8 mouse cellular contexts compared by ENCODE assay signal in the genomic region with DNA sequence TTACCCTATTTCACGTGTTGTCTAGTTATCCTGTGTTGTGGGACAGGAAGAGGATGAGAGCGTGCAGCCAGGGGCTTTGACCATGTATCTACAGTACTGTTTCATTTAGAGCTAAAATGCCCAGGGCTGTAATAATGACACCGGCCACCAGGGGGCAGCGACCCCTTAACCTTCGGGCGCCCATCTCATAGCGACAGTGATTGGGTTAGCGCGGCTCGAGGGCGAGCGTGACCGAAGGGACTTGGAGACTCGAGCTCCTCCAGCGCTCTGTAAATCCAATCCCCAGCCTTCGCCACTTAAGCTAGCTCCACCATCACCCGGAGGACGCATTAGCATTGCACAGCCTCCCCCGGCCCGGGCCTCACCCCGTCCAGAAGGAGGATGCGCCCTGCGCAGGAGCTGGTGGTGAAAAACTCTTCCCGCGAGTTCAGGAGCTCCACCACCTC. TPM values are rescaled to one million over a fixed set of nuclear protein-coding genes. Genes with fewer than 3 reads are reported as not detected.
A peak's percentile ranks its signal among the peaks of the same experiment; 100 is the strongest.
DNase-seq lines count a peak whose midpoint lies in the region; ATAC-seq lines count a peak whose summit lies in the region.

TSS of gene Cryz (plus strand) at position 224 of the 446 bp plus-strand sequence.

- peak within 1 kb of the TSS; percentile 97 for H3K27ac ChIP-seq in heart, embryonic 13.5 days (replicated peaks)
- H3K27ac ChIP-seq in liver, embryonic 12.5 days = peak within 1 kb of the TSS; percentile 72
- H3K27ac ChIP-seq in stomach, embryonic 15.5 days = peak within 1 kb of the TSS; percentile 94

- WGBS in heart, embryonic 13.5 days = under 1% methylated on average over 25 of the region's 25 CpGs
- WGBS in liver, embryonic 12.5 days (ENCODE audit: insufficient replicate concordance) = under 1% methylated on average over 25 of the region's 25 CpGs
- under 1% methylated on average over 25 of the region's 25 CpGs for WGBS in stomach, embryonic 15.5 days

- H3K27me3 ChIP-seq in heart, embryonic 13.5 days (replicated peaks) = no peaks in the 10 kb centered on the region
- no peaks in the 10 kb centered on the region for H3K27me3 ChIP-seq in liver, embryonic 12.5 days (replicated peaks)
- H3K27me3 ChIP-seq in stomach, embryonic 15.5 days (replicated peaks) = no peaks in the 10 kb centered on the region

- H3K4me1 ChIP-seq in heart, embryonic 13.5 days = peaks cover 13% of the 10 kb centered on the region
- peaks cover 10% of the 10 kb centered on the region for H3K4me1 ChIP-seq in liver, embryonic 12.5 days
- peaks cover 6% of the 10 kb centered on the region for H3K4me1 ChIP-seq in stomach, embryonic 15.5 days

- peak; percentile 87 for DNase-seq in CD4-positive helper T cell, adult 2 months (ENCODE audit: low read depth, low spot score)
- peak; percentile 66 for DNase-seq in brain, embryonic 18.5 days (ENCODE audit: low read depth, low spot score)
- peak; percentile 95 for DNase-seq in kidney, postnatal 10 days
- peak; percentile 80 to 86 for DNase-seq in natural killer cell, adult 2 months (ENCODE audit: low spot score in 2 of 2)

- peak within 1 kb of the TSS; percentile 87 for H3K4me2 ChIP-seq in heart, embryonic 13.5 days
- H3K4me2 ChIP-seq in liver, embryonic 12.5 days = peak within 1 kb of the TSS; percentile 82
- H3K4me2 ChIP-seq in stomach, embryonic 15.5 days = peak within 1 kb of the TSS; percentile 80

- peak within 1 kb of the TSS; percentile 89 for H3K4me3 ChIP-seq in heart, embryonic 13.5 days
- peak within 1 kb of the TSS; percentile 81 for H3K4me3 ChIP-seq in liver, embryonic 12.5 days
- peak within 1 kb of the TSS; percentile 81 for H3K4me3 ChIP-seq in stomach, embryonic 15.5 days (replicated peaks)

- ATAC-seq in erythroid progenitor cell, adult 5-6 weeks (replicated peaks; ENCODE audit: low FRiP score, poor library complexity, severe bottlenecking) = peak; percentile 85
- peak; percentile 64 for ATAC-seq in heart, embryonic 13.5 days (ENCODE audit: extremely low read depth, insufficient number of reproducible peaks, low FRiP score, low TSS enrichment)
- ATAC-seq in liver, embryonic 12.5 days = peak; percentile 82
- peak; percentile 82 for ATAC-seq in stomach, embryonic 15.5 days (ENCODE audit: insufficient read depth, low FRiP score, low read depth)

- no peaks in the 10 kb centered on the region for H3K9me3 ChIP-seq in heart, embryonic 13.5 days
- H3K9me3 ChIP-seq in liver, embryonic 12.5 days (replicated peaks) = no peaks in the 10 kb centered on the region
- H3K9me3 ChIP-seq in stomach, embryonic 15.5 days = no peaks in the 10 kb centered on the region

- H3K36me3 ChIP-seq in heart, embryonic 13.5 days = peaks cover 30% of the 10 kb centered on the region
- peaks cover 28% of the 10 kb centered on the region for H3K36me3 ChIP-seq in liver, embryonic 12.5 days
- peaks cover 13% of the 10 kb centered on the region; the same call in 1 of the 2 replicates for H3K36me3 ChIP-seq in stomach, embryonic 15.5 days

- H3K9ac ChIP-seq in heart, embryonic 13.5 days = peak within 1 kb of the TSS; percentile 92
- H3K9ac ChIP-seq in liver, embryonic 12.5 days = peak within 1 kb of the TSS; percentile 75
- H3K9ac ChIP-seq in stomach, embryonic 15.5 days = peak within 1 kb of the TSS; percentile 71

RNA-seq across cellular contexts. Expression of gene Cryz, which starts in this region (rescaled TPM):
- total RNA-seq in erythroid progenitor cell, adult 5-6 weeks (2015; ENCODE audit: low replicate concordance) = not detected in 2 replicates
- 0.13 TPM in 1 of 2 replicates, not detected in the other for total RNA-seq in erythroid progenitor cell, adult 5-6 weeks (2017; ENCODE audit: low replicate concordance)
- 9.6 and 10.5 TPM in 2 replicates for polyA plus RNA-seq in heart, embryonic 13.5 days (2015; fragmentation: Nextera tagmentation; extraction: Ambion mirVana)
- 13.5 and 14.8 TPM in 2 replicates for polyA plus RNA-seq in liver, embryonic 12.5 days (2016; fragmentation: Nextera tagmentation; extraction: Ambion mirVana)
- polyA plus RNA-seq in stomach, embryonic 15.5 days (2015; fragmentation: Nextera tagmentation; extraction: Ambion mirVana) = 15.8 and 18.3 TPM in 2 replicates

Comparison
In these comparisons a context has a peak if more than half of its experiments do, and no peak if none do; other contexts are left out.
1. Peak in every context shown above with its lines: DNase-seq, ATAC-seq, H3K4me3 ChIP-seq and H3K27ac ChIP-seq.
2. Peak in ATAC-seq in erythroid progenitor cell, adult 5-6 weeks; RNA of the gene not detected or under 1 TPM.